Mouse (Mus musculus) forebrain, embryonic 10.5 days (tissue): ENCODE results near the gene Gm11168. TPM values are rescaled to one million over a fixed set of nuclear protein-coding genes. Genes with fewer than 3 reads are reported as not detected.
"Not testable (repeated sequence)": the region's sequence is repeated elsewhere in the genome, so short reads cannot be mapped to it uniquely, and the experiment has no call there.

Source experiments
- DNase-seq: peaks from one replicate; pipeline ENCODE4 v3.0.0-alpha.2; 2017; ENCODE audit warnings: low spot score; ENCODE audit errors: extremely low spot score
- H3K27ac ChIP-seq: fragments of 300-500 bp; sonication (generic); 2 replicates; pipeline ENCODE4 v1.5.1; 2016; ENCODE audit warnings: mild to moderate bottlenecking
- H3K27me3 ChIP-seq: fragments of 300-500 bp; sonication (generic); 2 replicates; pipeline ENCODE4 v1.6.1; 2016; ENCODE audit warnings: mild to moderate bottlenecking; ENCODE audit not compliant: poor library complexity, severe bottlenecking
- H3K36me3 ChIP-seq: fragments of 300-500 bp; sonication (generic); replicated peaks from 2 replicates; pipeline ENCODE4 v1.6.1; 2016; ENCODE audit warnings: mild to moderate bottlenecking, moderate library complexity
- H3K4me1 ChIP-seq: fragments of 300-500 bp; sonication (generic); 2 replicates; pipeline ENCODE4 v1.6.1; 2016
- H3K4me3 ChIP-seq: fragments of 300-500 bp; sonication (generic); 2 replicates; pipeline ENCODE4 v1.5.1; 2016; ENCODE audit warnings: mild to moderate bottlenecking, moderate library complexity
- H3K9me3 ChIP-seq: fragments of 300-500 bp; sonication (generic); 2 replicates; pipeline ENCODE4 v1.6.1; 2016; ENCODE audit warnings: mild to moderate bottlenecking, moderate library complexity
- WGBS: fragments of 180-500 bp; shearing (Covaris S2); methylation state at CpG from one replicate; pipeline ENCODE4 v1.1.7; 2016; 5-methylcytosine and 5-hydroxymethylcytosine counted together
- polyA plus RNA-seq: library from polyadenylated mRNA; unstranded; fragments of >200 nt; fragmentation: Nextera tagmentation; extraction: Ambion mirVana; gene quantifications from 2 replicates; pipeline ENCODE4 v1.2.1, GENCODE M21; 2016

Gene Gm11168
- not detected in 2 replicates for polyA plus RNA-seq

DNA sequence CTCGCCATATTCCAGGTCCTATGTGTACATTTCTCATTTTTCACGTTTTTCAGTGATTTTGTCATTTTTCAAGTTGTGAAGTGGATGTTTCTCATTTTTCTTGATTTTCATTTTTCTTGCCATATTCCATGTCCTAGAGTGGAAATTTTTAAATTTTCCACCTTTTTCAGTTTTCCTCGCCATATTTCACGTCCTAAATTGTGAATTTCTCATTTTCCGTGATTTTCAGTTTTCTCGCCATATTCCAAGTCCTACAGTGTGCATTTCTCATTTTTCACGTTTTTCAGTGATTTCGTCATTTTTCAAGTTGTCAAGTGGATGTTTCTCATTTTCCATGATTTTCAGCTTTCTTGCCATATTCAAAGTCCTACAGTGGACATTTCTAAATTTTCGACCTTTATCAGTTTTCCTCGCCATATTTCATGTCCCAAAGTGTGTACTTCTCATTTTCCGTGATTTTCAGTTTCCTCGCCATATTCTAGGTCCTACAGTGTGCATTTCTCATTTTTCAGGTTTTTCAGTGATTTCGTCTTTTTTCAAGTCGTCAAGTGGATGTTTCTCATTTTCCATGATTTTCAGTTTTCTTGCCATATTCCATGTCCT, at the start of gene Gm11168:
Gene Gm11168 (plus strand): TSS at position 553 of the 603 bp plus-strand sequence.
- DNase-seq, H3K4me3 ChIP-seq, H3K36me3 ChIP-seq, H3K27me3 ChIP-seq, H3K27ac ChIP-seq, H3K4me1 ChIP-seq: not testable (repeated sequence)
- 76% methylated on average over 6 of the region's 14 CpGs for WGBS
- H3K9me3 ChIP-seq = peaks cover 12% of the 10 kb centered on the region

DNA sequence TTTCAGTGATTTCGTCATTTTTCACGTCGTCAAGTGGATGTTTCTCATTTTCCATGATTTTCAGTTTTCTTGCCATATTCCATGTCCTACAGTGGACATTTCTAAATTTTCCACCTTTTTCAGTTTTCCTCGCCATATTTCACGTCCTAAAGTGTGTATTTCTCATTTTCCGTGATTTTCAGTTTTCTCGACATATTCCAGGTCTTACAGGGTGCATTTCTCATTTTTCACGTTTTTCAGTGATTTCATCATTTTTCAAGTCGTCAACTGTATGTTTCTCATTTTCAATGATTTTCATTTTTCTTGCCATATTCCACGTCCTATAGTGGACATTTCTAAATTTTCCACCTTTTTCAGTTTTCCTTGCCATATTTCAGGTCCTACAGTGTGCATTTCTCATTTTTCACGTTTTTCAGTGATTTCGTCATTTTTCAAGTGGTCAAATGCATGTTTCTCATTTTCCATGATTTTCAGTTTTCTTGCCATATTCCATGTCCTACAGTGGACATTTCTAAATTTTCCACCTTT, 2.6 kb upstream of the Gm11168 start, which contains the start of gene Gm10722:
Gene Gm10722 (plus strand): TSS at position 478 of the 528 bp plus-strand sequence.
- 72% methylated on average over 12 of the region's 12 CpGs for WGBS
- H3K9me3 ChIP-seq, H3K4me1 ChIP-seq, H3K27me3 ChIP-seq, H3K36me3 ChIP-seq, H3K4me3 ChIP-seq, H3K27ac ChIP-seq: not testable (repeated sequence)
- DNase-seq = peak; percentile 40

DNA sequence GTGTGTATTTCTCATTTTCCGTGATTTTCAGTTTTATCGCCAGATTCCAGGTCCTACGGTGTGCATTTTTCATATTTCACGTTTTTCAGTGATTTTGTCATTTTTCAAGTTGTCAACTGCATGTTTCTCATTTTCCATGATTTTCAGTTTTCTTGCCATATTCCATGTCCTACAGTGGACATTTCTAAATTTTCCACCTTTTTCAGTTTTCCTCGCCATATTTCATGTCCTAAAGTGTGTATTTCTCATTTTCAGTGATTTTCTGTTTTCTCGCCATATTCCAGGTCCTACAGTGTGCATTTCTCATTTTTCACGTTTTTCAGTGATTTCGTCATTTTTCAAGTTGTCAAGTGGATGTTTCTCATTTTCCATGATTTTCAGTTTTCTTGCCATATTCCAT, 2.1 kb upstream of the Gm11168 start:
- not testable (repeated sequence) for H3K27ac ChIP-seq, H3K27me3 ChIP-seq, H3K4me3 ChIP-seq, H3K9me3 ChIP-seq, DNase-seq, H3K4me1 ChIP-seq, H3K36me3 ChIP-seq
- WGBS = 65% methylated on average over 8 of the region's 8 CpGs

DNA sequence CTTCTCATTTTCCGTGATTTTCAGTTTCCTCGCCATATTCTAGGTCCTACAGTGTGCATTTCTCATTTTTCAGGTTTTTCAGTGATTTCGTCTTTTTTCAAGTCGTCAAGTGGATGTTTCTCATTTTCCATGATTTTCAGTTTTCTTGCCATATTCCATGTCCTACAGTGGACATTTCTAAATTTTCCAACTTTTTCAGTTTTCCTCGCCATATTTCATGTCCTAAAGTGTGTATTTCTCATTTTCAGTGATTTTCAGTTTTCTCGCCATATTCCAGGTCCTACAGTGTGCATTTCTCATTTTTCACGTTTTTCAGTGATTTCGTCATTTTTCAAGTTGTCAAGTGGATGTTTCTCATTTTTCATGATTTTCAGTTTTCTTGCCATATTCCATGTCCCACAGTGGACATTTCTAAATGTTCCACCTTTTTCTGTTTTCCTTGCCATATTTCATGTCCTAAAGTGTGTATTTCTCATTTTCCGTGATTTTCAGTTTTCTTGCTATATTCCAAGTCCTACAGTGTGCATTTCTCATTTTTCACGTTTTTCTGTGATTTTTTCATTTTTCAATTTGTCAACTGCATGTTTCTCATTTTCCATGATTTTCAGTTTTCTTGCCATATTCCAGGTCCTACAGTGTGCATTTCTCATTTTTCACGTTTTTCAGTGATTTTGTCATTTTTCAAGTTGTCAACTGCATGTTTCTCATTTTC, 1.0 kb upstream of the Gm11168 start:
- H3K36me3 ChIP-seq = not testable (repeated sequence)

DNA sequence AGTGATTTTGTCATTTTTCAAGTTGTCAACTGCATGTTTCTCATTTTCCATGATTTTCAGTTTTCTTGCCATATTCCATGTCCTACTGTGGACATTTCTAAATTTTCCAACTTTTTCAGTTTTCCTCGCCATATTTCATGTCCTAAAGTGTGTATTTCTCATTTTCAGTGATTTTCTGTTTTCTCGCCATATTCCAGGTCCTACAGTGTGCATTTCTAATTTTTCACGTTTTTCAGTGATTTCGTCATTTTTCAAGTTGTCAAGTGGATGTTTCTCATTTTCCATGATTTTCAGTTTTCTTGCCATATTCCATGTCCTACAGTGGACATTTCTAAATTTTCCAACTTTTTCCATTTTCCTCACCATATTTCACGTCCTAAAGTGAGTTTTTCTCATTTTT, 3.0 kb downstream of the Gm11168 start:
- H3K27ac ChIP-seq, DNase-seq, H3K4me3 ChIP-seq, H3K4me1 ChIP-seq, H3K36me3 ChIP-seq, H3K27me3 ChIP-seq: not testable (repeated sequence)
- H3K9me3 ChIP-seq = peaks cover 12% of the 10 kb centered on the region
- 82% methylated on average over 1 of the region's 5 CpGs for WGBS

More for the DNA sequence above, 1.0 kb upstream of the Gm11168 start:
- DNase-seq = peak; percentile 78
- H3K4me1 ChIP-seq, H3K27ac ChIP-seq, H3K27me3 ChIP-seq, H3K9me3 ChIP-seq, H3K4me3 ChIP-seq: not testable (repeated sequence)
- 71% methylated on average over 9 of the region's 11 CpGs for WGBS

DNA sequence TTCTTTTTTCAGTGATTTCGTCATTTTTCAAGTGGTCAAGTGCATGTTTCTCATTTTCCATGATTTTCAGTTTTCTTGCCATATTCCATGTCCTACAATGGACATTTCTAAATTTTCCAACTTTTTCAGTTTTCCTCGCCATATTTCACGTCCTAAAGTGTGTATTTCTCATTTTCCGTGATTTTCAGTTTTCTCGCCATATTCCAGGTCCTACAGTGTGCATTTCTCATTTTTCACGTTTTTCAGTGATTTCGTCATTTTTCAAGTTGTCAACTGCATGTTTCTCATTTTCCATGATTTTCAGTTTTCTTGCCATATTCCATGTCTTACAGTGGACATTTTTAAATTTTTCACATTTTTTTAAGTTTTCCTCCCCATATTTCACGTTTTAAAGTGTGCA, 3.5 kb downstream of the Gm11168 start:
- H3K4me1 ChIP-seq, H3K27me3 ChIP-seq, H3K4me3 ChIP-seq, H3K36me3 ChIP-seq, DNase-seq, H3K27ac ChIP-seq: not testable (repeated sequence)
- peaks cover 12% of the 10 kb centered on the region for H3K9me3 ChIP-seq
- WGBS = 72% methylated on average over 8 of the region's 8 CpGs

DNA sequence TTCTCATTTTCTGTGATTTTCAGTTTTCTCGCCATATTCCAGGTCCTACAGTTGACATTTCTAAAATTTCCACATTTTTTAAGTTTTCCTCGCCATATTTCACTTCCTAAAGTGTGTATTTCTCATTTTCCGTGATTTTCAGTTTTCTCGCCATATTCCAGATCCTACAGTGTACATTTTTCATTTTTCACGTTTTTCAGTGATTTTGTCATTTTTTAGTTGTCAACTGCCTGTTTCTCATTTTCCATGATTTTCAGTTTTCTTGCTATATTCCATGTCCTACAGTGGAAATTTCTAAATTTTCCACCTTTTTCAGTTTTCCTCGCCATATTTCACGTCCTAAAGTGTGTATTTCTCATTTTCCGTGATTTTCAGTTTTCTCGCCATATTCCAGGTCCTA, 4.1 kb downstream of the Gm11168 start:
- H3K4me3 ChIP-seq, H3K4me1 ChIP-seq, H3K27ac ChIP-seq, H3K9me3 ChIP-seq, H3K36me3 ChIP-seq, H3K27me3 ChIP-seq: not testable (repeated sequence)
- peak; percentile 27 for DNase-seq
- WGBS = 82% methylated on average over 8 of the region's 9 CpGs

DNA sequence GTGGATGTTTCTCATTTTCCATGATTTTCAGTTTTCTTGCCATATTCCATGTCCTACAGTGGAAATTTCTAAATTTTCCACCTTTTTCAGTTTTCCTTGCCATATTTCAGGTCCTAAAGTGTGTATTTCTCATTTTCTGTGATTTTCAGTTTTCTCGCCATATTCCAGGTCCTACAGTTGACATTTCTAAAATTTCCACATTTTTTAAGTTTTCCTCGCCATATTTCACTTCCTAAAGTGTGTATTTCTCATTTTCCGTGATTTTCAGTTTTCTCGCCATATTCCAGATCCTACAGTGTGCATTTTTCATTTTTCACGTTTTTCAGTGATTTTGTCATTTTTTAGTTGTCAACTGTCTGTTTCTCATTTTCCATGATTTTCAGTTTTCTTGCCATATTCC, 6.2 kb downstream of the Gm11168 start:
- H3K27me3 ChIP-seq, H3K4me3 ChIP-seq, H3K4me1 ChIP-seq, H3K36me3 ChIP-seq, DNase-seq, H3K9me3 ChIP-seq, H3K27ac ChIP-seq: not testable (repeated sequence)
- no CpG with 5 or more reads among the region's 5 CpGs for WGBS

DNA sequence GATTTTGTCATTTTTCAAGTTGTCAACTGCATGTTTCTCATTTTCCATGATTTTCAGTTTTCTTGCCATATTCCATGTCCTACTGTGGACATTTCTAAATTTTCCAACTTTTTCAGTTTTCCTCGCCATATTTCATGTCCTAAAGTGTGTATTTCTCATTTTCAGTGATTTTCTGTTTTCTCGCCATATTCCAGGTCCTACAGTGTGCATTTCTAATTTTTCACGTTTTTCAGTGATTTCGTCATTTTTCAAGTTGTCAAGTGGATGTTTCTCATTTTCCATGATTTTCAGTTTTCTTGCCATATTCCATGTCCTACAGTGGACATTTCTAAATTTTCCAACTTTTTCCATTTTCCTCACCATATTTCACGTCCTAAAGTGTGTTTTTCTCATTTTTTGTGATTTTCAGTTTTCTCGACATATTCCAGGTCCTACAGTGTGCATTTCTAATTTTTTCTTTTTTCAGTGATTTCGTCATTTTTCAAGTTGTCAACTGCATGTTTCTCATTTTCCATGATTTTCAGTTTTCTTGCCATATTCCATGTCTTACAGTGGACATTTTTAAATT, 9.0 kb downstream of the Gm11168 start:
- H3K4me3 ChIP-seq, H3K36me3 ChIP-seq, DNase-seq, H3K9me3 ChIP-seq, H3K4me1 ChIP-seq, H3K27ac ChIP-seq, H3K27me3 ChIP-seq: not testable (repeated sequence)
- 81% methylated on average over 3 of the region's 7 CpGs for WGBS

DNA sequence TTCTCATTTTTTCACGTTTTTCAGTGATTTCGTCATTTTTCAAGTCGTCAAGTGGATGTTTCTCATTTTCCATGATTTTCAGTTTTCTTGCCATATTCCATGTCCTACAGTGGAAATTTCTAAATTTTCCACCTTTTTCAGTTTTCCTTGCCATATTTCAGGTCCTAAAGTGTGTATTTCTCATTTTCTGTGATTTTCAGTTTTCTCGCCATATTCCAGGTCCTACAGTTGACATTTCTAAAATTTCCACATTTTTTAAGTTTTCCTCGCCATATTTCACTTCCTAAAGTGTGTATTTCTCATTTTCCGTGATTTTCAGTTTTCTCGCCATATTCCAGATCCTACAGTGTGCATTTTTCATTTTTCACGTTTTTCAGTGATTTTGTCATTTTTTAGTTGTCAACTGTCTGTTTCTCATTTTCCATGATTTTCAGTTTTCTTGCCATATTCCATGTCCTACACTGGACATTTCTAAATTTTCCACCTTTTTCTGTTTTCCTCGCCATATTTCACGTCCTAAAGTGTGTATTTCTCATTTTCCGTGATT, 9.7 kb downstream of the Gm11168 start, which contains the start of gene Gm10721:
Gene Gm10721 (plus strand): TSS at position 408 of the 547 bp plus-strand sequence.
- H3K9me3 ChIP-seq, H3K27ac ChIP-seq, DNase-seq, H3K27me3 ChIP-seq, H3K4me1 ChIP-seq, H3K4me3 ChIP-seq, H3K36me3 ChIP-seq: not testable (repeated sequence)
- WGBS = no CpG with 5 or more reads among the region's 11 CpGs

DNA sequence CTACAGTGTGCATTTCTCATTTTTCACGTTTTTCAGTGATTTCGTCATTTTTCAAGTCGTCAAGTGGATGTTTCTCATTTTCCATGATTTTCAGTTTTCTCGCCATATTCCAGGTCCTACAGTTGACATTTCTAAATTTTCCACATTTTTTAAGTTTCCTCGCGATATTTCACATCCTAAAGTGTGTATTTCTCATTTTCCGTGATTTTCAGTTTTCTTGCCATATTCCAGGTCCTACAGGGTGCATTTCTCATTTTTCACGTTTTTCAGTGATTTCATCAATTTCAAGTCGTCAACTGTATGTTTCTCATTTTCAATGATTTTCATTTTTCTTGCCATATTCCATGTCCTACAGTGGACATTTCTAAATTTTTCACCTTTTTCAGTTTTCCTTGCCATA, 12.2 kb downstream of the Gm11168 start, which contains the start of gene Gm10720:
Gene Gm10720 (plus strand): TSS at position 301 of the 400 bp plus-strand sequence.
- H3K36me3 ChIP-seq, DNase-seq, H3K27me3 ChIP-seq, H3K9me3 ChIP-seq, H3K27ac ChIP-seq, H3K4me3 ChIP-seq, H3K4me1 ChIP-seq: not testable (repeated sequence)
- WGBS = 67% methylated on average over 5 of the region's 9 CpGs

DNA sequence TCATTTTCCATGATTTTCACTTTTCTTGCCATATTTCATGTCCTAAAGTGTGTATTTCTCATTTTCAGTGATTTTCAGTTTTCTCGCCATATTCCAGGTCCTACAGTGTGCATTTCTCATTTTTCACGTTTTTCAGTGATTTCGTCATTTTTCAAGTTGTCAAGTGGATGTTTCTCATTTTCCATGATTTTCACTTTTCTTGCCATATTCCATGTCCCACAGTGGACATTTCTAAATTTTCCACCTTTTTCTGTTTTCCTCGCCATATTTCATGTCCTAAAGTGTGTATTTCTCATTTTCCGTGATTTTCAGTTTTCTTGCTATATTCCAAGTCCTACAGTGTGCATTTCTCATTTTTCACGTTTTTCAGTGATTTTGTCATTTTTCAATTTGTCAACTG, 12.8 kb downstream of the Gm11168 start:
- H3K36me3 ChIP-seq, H3K4me3 ChIP-seq, H3K9me3 ChIP-seq, H3K27ac ChIP-seq, DNase-seq, H3K27me3 ChIP-seq, H3K4me1 ChIP-seq: not testable (repeated sequence)
- WGBS = 71% methylated on average over 6 of the region's 6 CpGs

DNA sequence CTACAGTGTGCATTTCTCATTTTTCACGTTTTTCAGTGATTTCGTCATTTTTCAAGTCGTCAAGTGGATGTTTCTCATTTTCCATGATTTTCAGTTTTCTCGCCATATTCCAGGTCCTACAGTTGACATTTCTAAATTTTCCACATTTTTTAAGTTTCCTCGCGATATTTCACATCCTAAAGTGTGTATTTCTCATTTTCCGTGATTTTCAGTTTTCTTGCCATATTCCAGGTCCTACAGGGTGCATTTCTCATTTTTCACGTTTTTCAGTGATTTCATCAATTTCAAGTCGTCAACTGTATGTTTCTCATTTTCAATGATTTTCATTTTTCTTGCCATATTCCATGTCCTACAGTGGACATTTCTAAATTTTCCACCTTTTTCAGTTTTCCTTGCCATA, 14.0 kb downstream of the Gm11168 start, which contains the start of gene Gm10719:
Gene Gm10719 (plus strand): TSS at position 301 of the 400 bp plus-strand sequence.
- not testable (repeated sequence) for H3K27me3 ChIP-seq, H3K4me3 ChIP-seq, H3K9me3 ChIP-seq, H3K36me3 ChIP-seq, H3K27ac ChIP-seq, DNase-seq, H3K4me1 ChIP-seq
- 71% methylated on average over 2 of the region's 9 CpGs for WGBS
